Mouse (Mus musculus) kidney, embryonic 14.5 days (tissue): ENCODE data around the gene Stk4. TPM values are rescaled to one million over a fixed set of nuclear protein-coding genes. Genes with fewer than 3 reads are reported as not detected.
"Not testable (repeated sequence)": the region's sequence is repeated elsewhere in the genome, so short reads cannot be mapped to it uniquely, and the experiment has no call there.

Experiments used
- ATAC-seq: fragments of 200-750 bp; cut with Nextera tagmentation; 2 replicates; pipeline ENCODE4 v1.8.0; 2017; ENCODE audit warnings: moderate number of reproducible peaks, mild to moderate bottlenecking, moderate TSS enrichment, moderate library complexity; ENCODE audit not compliant: low FRiP score, low TSS enrichment
- H3K27ac ChIP-seq: fragments of 300-500 bp; sonication (generic); 2 replicates; pipeline ENCODE4 v1.5.1; 2014; ENCODE audit warnings: low read depth, mild to moderate bottlenecking, low read length, moderate library complexity, mixed read lengths
- H3K27me3 ChIP-seq: fragments of 300-500 bp; sonication (generic); 2 replicates; pipeline ENCODE4 v1.6.1; 2014; ENCODE audit warnings: mild to moderate bottlenecking, low read length; ENCODE audit not compliant: control insufficient read depth, insufficient read depth
- H3K36me3 ChIP-seq: fragments of 300-500 bp; sonication (generic); 2 replicates; pipeline ENCODE4 v1.6.1; 2014; ENCODE audit warnings: low read length, mixed read lengths; ENCODE audit not compliant: control insufficient read depth, insufficient read depth
- H3K4me1 ChIP-seq: fragments of 300-500 bp; sonication (generic); 2 replicates; pipeline ENCODE4 v1.6.1; 2014; ENCODE audit warnings: low read length, mixed read lengths; ENCODE audit not compliant: control insufficient read depth, insufficient read depth
- H3K4me2 ChIP-seq: fragments of 300-500 bp; sonication (generic); replicated peaks from 2 replicates; pipeline ENCODE4 v1.6.1; 2014; ENCODE audit warnings: low read depth, mild to moderate bottlenecking, low read length
- H3K4me3 ChIP-seq: fragments of 300-500 bp; sonication (generic); 2 replicates; pipeline ENCODE4 v1.5.1; 2014; ENCODE audit warnings: mild to moderate bottlenecking, low read length
- H3K9ac ChIP-seq: fragments of 300-500 bp; sonication (generic); 2 replicates; pipeline ENCODE4 v1.6.1; 2014; ENCODE audit warnings: low read depth, mild to moderate bottlenecking, low read length, moderate library complexity
- H3K9me3 ChIP-seq: fragments of 300-500 bp; sonication (generic); 2 replicates; pipeline ENCODE4 v1.6.1; 2016; ENCODE audit warnings: low read length; ENCODE audit not compliant: control insufficient read depth
- WGBS: fragments of 180-500 bp; shearing (Covaris S2); extraction: QIAGEN DNeasy Blood & Tissue Kit; methylation state at CpG from one replicate; pipeline ENCODE4 v1.1.7; 2014; 5-methylcytosine and 5-hydroxymethylcytosine counted together
- polyA plus RNA-seq: library from polyadenylated mRNA; unstranded; fragments of >200 nt; fragmentation: Nextera tagmentation; extraction: Ambion mirVana; gene quantifications from 2 replicates; pipeline ENCODE4 v1.2.1, GENCODE M21; 2014

Stk4 gene
- polyA plus RNA-seq, 1 experiment from 2014 or later = 36.5 TPM

- peak; percentile 80 for ATAC-seq
- no peaks in the 10 kb centered on the region for H3K4me1 ChIP-seq
- H3K9ac ChIP-seq = no peak overlapping the region
- peaks cover 6% of the 10 kb centered on the region; the same call in 1 of the 2 replicates for H3K36me3 ChIP-seq
- 3% methylated on average over 12 of the region's 16 CpGs for WGBS
- H3K27ac ChIP-seq = no peak overlapping the region
- H3K27me3 ChIP-seq = no peaks in the 10 kb centered on the region
- H3K4me3 ChIP-seq = peak overlapping the region; percentile 28
- H3K4me2 ChIP-seq = peak overlapping the region; percentile 47
- no peaks in the 10 kb centered on the region for H3K9me3 ChIP-seq
Observed at GRCm38 (mm10) chr2:164047197-164047690, 22.9 kb upstream of the Stk4 start.

DNA sequence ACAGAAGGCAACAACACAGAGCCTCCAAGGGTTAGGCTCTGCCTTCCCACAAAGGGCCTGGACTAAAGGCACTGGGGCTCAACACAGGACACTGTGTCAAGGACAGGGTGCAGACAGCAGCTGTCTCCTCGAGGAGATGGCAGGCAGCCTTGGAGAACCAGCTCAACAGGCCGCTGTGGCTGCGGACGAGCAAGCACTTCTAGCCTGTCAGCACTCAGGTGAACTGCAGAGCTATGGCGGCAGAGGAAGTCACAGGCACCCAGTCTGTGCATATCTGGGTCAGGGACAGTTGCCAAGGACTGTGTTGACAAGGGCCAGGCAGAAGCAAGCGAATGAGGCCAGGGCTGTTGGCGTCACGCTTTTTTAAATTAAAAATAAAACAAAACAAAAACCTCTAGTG lies 16.4 kb upstream of the Stk4 start:
- Histone ChIP-seq H3K4me1 (no peaks in the 10 kb centered on the region), H3K9me3 (no peaks in the 10 kb centered on the region), H3K9ac (no peak overlapping the region), H3K27ac (no peak overlapping the region), H3K4me2 (no peak overlapping the region), H3K4me3 (no peak overlapping the region), H3K36me3 (peaks cover 64% of the 10 kb centered on the region), H3K27me3 (no peaks in the 10 kb centered on the region)
- no peak for ATAC-seq
- 90% methylated on average over 8 of the region's 8 CpGs for WGBS

GRCm38 (mm10) chr2:164054671-164055070 lies 15.5 kb upstream of the Stk4 start:
- Histone ChIP-seq H3K4me1 (no peaks in the 10 kb centered on the region), H3K4me3 (no peak overlapping the region), H3K4me2 (no peak overlapping the region), H3K27ac (no peak overlapping the region), H3K9me3 (no peaks in the 10 kb centered on the region), H3K27me3 (no peaks in the 10 kb centered on the region), H3K36me3 (peaks cover 73% of the 10 kb centered on the region), H3K9ac (no peak overlapping the region)
- ATAC-seq = no peak
- WGBS = 87% methylated on average over 8 of the region's 8 CpGs

DNA sequence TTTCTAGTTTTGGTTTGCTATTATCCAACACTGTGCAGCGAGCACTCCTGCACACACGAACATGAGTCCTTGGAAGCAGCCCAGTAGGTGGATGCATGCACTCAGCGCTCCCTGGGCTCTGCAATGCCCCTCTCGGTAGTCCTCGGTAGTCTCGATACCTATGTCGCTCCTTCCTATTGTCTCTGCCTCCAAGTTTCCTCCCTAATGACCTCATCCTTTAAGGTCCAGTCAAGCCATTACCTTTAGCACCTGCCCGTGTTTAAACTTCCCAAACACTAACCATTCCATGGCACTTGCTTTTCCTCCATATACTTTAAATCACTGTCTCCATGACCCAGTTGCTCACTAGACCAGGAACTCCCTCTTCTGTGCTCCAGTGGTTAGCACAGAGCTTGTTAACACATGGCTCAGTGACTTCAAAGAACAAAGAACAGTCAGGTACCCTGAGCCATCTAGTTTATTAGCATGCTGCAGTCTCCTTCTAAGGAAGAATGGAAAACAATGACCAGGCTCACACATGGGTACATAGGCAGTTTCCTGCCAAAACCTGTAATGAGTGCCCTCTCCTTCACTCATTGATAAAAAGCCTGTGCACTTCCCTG lies 10.4 kb upstream of the Stk4 start:
- Histone ChIP-seq H3K9me3 (no peaks in the 10 kb centered on the region), H3K27me3 (no peaks in the 10 kb centered on the region), H3K27ac (no peak overlapping the region), H3K9ac (no peak overlapping the region), H3K36me3 (peaks cover 84% of the 10 kb centered on the region), H3K4me2 (no peak overlapping the region), H3K4me3 (no peak overlapping the region), H3K4me1 (0 out of 2 replicates have a peak, but pooled peaks cover 2% of the 10 kb centered on the region)
- 74% methylated on average over 8 of the region's 8 CpGs for WGBS
- ATAC-seq = peak; percentile 79; the same call in 1 of the 2 replicates

GRCm38 (mm10) chr2:164070765-164071436 lies 779 bp downstream of the Stk4 start, which contains the start of gene Tomm34:
Gene Tomm34 (minus strand): TSS chr2:164071169.
- Histone ChIP-seq H3K9ac (peak within 1 kb of the TSS; percentile 88), H3K36me3 (peaks cover 8% of the 10 kb centered on the region; the same call in 1 of the 2 replicates), H3K27ac (peak within 1 kb of the TSS; percentile 83), H3K27me3 (no peaks in the 10 kb centered on the region), H3K4me3 (peak within 1 kb of the TSS; percentile 80), H3K4me1 (peaks cover 23% of the 10 kb centered on the region), H3K4me2 (peak within 1 kb of the TSS; percentile 83), H3K9me3 (no peaks in the 10 kb centered on the region)
- under 1% methylated on average over 48 of the region's 55 CpGs for WGBS
- ATAC-seq = peak; percentile 98

DNA sequence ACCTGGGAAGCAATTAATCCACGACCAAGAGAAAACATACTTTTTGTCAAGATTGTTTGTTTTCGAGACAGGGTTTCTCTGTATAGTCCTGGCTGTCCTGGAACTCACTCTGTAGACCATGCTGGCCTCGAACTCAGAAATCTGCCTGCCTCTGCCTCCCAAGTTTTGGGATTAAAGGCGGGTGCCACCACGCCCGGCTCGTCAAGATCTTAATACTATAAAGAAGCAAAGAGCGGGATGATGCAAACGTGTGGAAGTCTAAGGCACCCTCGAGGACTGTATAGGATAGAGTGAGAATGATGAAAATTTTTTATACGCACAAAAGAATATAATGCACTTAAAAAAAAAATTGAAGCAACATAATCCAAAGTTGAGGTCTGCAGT lies 1.3 kb downstream of the Stk4 start:
- H3K36me3 ChIP-seq, H3K9ac ChIP-seq, H3K9me3 ChIP-seq, H3K27me3 ChIP-seq, H3K27ac ChIP-seq, ATAC-seq: not testable (repeated sequence)
- peaks cover 23% of the 10 kb centered on the region for H3K4me1 ChIP-seq
- H3K4me3 ChIP-seq = peak overlapping the region; percentile 80; the same call in 1 of the 2 replicates
- WGBS = 76% methylated on average over 11 of the region's 11 CpGs
- H3K4me2 ChIP-seq = peak overlapping the region; percentile 83; the same call in 1 of the 2 replicates

DNA sequence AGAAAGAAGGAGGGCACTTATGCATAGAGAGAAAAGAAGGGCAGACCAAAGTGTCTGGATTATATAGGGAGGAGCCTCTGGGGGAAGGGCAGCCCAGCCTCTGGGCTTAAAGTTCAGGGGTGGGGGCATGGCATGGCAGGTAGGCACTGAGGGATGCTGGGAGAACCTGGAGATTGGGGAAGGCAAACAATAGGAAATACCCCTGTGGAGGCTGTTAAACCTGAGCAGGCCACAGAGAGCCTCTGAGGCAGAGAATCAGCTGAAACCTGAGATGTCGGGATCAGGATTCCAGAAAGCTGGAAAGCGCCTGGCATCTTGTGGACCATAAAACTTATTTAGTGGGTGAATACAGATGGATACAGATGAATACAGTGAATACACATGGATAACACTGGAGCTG lies 2.0 kb downstream of the Stk4 start:
- 45% methylated on average over 2 of the region's 2 CpGs for WGBS
- Histone ChIP-seq H3K27ac (no peak overlapping the region), H3K4me3 (no peak overlapping the region), H3K9me3 (no peaks in the 10 kb centered on the region), H3K36me3 (peaks cover 1% of the 10 kb centered on the region; the same call in 1 of the 2 replicates), H3K4me1 (peaks cover 23% of the 10 kb centered on the region), H3K9ac (no peak overlapping the region), H3K27me3 (no peaks in the 10 kb centered on the region), H3K4me2 (no peak overlapping the region)
- ATAC-seq = no peak

DNA sequence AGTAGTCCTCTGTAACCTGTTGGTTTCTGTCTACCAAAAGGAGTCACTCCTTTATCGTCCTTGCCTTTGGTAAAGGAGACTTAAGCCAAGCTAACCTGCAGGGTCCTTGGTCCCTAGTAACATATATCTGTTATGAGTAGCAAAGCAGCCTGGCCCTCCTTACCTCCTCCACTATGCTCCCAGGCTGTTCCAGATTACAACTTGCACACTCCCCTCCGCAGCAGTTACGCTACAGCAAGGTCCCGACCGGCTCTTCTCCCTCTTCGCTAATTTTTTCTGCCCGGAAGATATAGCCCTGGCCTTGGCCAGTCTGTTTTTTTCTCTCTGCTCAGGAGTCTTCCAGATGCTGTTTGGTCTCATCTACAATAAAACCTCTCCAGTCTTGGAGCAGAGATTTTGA lies 3.0 kb downstream of the Stk4 start:
- no peak for ATAC-seq
- no peak overlapping the region for H3K4me3 ChIP-seq
- H3K4me2 ChIP-seq = no peak overlapping the region
- WGBS = 83% methylated on average over 7 of the region's 7 CpGs
- H3K27ac ChIP-seq = no peak overlapping the region
- H3K9ac ChIP-seq = no peak overlapping the region
- no peaks in the 10 kb centered on the region for H3K36me3 ChIP-seq
- H3K4me1 ChIP-seq = peaks cover 23% of the 10 kb centered on the region
- H3K27me3 ChIP-seq = no peaks in the 10 kb centered on the region
- H3K9me3 ChIP-seq = no peaks in the 10 kb centered on the region
